ENCODE assay signal across 19 mouse cellular contexts in the genomic region with DNA sequence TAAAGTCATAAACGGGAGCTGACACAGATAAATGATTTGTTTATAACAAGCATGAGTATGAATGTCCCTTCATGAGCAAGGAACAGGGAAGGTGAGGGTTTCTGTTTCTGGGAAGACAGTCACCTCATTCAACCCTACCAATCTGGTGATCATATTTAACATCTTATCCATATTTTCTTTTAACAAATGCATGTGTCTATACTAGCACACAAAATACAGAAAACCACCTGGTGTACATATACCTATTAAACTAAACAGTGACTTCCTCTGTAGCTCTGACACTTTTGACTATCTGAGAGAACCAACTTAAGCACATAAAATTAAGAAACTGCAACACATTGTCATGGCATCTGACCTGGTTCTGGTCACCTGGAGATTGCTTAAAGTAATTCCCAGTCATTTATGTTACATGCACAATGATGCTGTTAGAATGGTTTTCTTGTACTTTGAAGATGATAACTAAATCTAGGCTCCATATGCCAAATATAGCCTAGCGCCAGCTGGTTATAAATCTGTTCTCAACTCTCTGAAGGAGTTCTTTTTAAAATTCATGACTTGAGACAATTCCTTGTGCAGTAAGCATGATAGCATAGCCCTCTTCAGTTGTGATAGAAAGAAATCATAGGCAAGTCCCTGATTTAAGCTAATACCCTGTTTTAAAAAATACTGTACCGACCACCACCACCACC.
DNase-seq lines count a peak whose midpoint lies in the region; ATAC-seq and TF ChIP-seq lines count a peak whose summit lies in the region.
"Had no signal": no experiment of that assay in that cellular context is flagged by ENCODE, and none has a peak within 500 bp of the region (broad histone marks: within the 10 kb centered on the region; RNA-seq: fewer than 3 reads in every experiment).

No protein-coding gene starts in this region.

- TF ChIP-seq CTCF in brain, embryonic 14.5 days (IDR thresholded peaks at IDR 0.05; ENCODE audit: borderline replicate concordance, extremely low read depth, insufficient read depth, insufficient read length) = no peak
- no peak for TF ChIP-seq CTCF in layer of hippocampus, adult 2 months (conservative IDR thresholded peaks at IDR 0.05)
- TF ChIP-seq CTCF in stomach, postnatal 0 days (IDR thresholded peaks at IDR 0.05; ENCODE audit: low read depth) = no peak

- no peaks in the 10 kb centered on the region for H3K36me3 ChIP-seq in forebrain, embryonic 13.5 days (ENCODE audit: poor library complexity, severe bottlenecking)
- H3K36me3 ChIP-seq in forebrain, embryonic 10.5 days (replicated peaks) = no peaks in the 10 kb centered on the region
- no peaks in the 10 kb centered on the region for H3K36me3 ChIP-seq in stomach, postnatal 0 days (ENCODE audit: control insufficient read depth, insufficient read depth, low read length)
- H3K36me3 ChIP-seq in kidney, embryonic 16.5 days (ENCODE audit: insufficient read depth, low read length) = no peaks in the 10 kb centered on the region
- H3K36me3 ChIP-seq: embryonic facial prominence, embryonic 15.5 days; limb, embryonic 12.5 days had no signal

- H3K4me3 ChIP-seq in forebrain, embryonic 13.5 days = no peak overlapping the region
- H3K4me3 ChIP-seq in forebrain, embryonic 10.5 days = no peak overlapping the region
- no peak overlapping the region for H3K4me3 ChIP-seq in layer of hippocampus, adult 2 months
- H3K4me3 ChIP-seq in stomach, postnatal 0 days (ENCODE audit: low read depth, low read length) = no peak overlapping the region
- no peak overlapping the region for H3K4me3 ChIP-seq in kidney, embryonic 16.5 days (ENCODE audit: low read length)
- H3K4me3 ChIP-seq: embryonic facial prominence, embryonic 15.5 days; limb, embryonic 12.5 days had no signal

- no peak overlapping the region for H3K4me2 ChIP-seq in forebrain, embryonic 13.5 days
- no peak overlapping the region for H3K4me2 ChIP-seq in stomach, postnatal 0 days (replicated peaks; ENCODE audit: low read depth)
- no peak overlapping the region for H3K4me2 ChIP-seq in kidney, embryonic 16.5 days (replicated peaks; ENCODE audit: low read depth, low read length)
- H3K4me2 ChIP-seq: embryonic facial prominence, embryonic 15.5 days; limb, embryonic 12.5 days had no signal

- 79% methylated on average over 3 of the region's 3 CpGs for WGBS in forebrain, embryonic 13.5 days
- WGBS in forebrain, embryonic 10.5 days = 91% methylated on average over 3 of the region's 3 CpGs
- WGBS in stomach, postnatal 0 days = 70% methylated on average over 3 of the region's 3 CpGs
- 86% methylated on average over 3 of the region's 3 CpGs for WGBS in kidney, embryonic 16.5 days

- no peak for TF ChIP-seq EP300 in stomach, postnatal 0 days (optimal IDR thresholded peaks at IDR 0.05)

- H3K4me1 ChIP-seq in forebrain, embryonic 13.5 days = no peaks in the 10 kb centered on the region
- H3K4me1 ChIP-seq in forebrain, embryonic 10.5 days = no peaks in the 10 kb centered on the region
- no peaks in the 10 kb centered on the region for H3K4me1 ChIP-seq in stomach, postnatal 0 days (replicated peaks; ENCODE audit: control insufficient read depth, insufficient read depth)
- H3K4me1 ChIP-seq in kidney, embryonic 16.5 days (ENCODE audit: insufficient read depth, low read length) = no peaks in the 10 kb centered on the region
- H3K4me1 ChIP-seq: embryonic facial prominence, embryonic 15.5 days; limb, embryonic 12.5 days had no signal

- TF ChIP-seq POLR2A in brain, embryonic 14.5 days (IDR thresholded peaks at IDR 0.05; ENCODE audit: borderline replicate concordance, extremely low read depth, insufficient read depth, insufficient read length, poor library complexity, severe bottlenecking) = no peak

- no peak overlapping the region for H3K27ac ChIP-seq in forebrain, embryonic 13.5 days
- no peak overlapping the region for H3K27ac ChIP-seq in forebrain, embryonic 10.5 days
- no peak overlapping the region for H3K27ac ChIP-seq in layer of hippocampus, adult 2 months
- H3K27ac ChIP-seq in stomach, postnatal 0 days (replicated peaks) = no peak overlapping the region
- no peak overlapping the region for H3K27ac ChIP-seq in kidney, embryonic 16.5 days (ENCODE audit: low read length)
- H3K27ac ChIP-seq: embryonic facial prominence, embryonic 15.5 days; hindbrain, postnatal 0 days; limb, embryonic 12.5 days; liver, embryonic 14.5 days had no signal

- intact Hi-C loops in left cerebral cortex, postnatal 25 days (cut with DNase I) = loop anchor here (10.0 kb wide), 1 partner anchor 174 kb away; no protein-coding TSS in a partner anchor

- no peak overlapping the region for H3K9ac ChIP-seq in forebrain, embryonic 13.5 days
- no peak overlapping the region for H3K9ac ChIP-seq in stomach, postnatal 0 days (ENCODE audit: low read length)
- H3K9ac ChIP-seq in kidney, embryonic 16.5 days (replicated peaks; ENCODE audit: low read length) = no peak overlapping the region
- H3K9ac ChIP-seq: embryonic facial prominence, embryonic 15.5 days; limb, embryonic 12.5 days; liver, embryonic 14.5 days had no signal

- H3K27me3 ChIP-seq in forebrain, embryonic 13.5 days = no peaks in the 10 kb centered on the region
- no peaks in the 10 kb centered on the region for H3K27me3 ChIP-seq in forebrain, embryonic 10.5 days (ENCODE audit: poor library complexity, severe bottlenecking)
- H3K27me3 ChIP-seq in stomach, postnatal 0 days (ENCODE audit: control insufficient read depth, insufficient read depth, low read length) = no peaks in the 10 kb centered on the region
- H3K27me3 ChIP-seq in kidney, embryonic 16.5 days (ENCODE audit: insufficient read depth, low read length) = no peaks in the 10 kb centered on the region
- H3K27me3 ChIP-seq: embryonic facial prominence, embryonic 15.5 days; limb, embryonic 12.5 days had no signal

- H3K9me3 ChIP-seq in forebrain, embryonic 13.5 days (replicated peaks) = no peaks in the 10 kb centered on the region
- H3K9me3 ChIP-seq in forebrain, embryonic 10.5 days = no peaks in the 10 kb centered on the region
- no peaks in the 10 kb centered on the region for H3K9me3 ChIP-seq in stomach, postnatal 0 days (ENCODE audit: control insufficient read depth, low read length)
- no peaks in the 10 kb centered on the region for H3K9me3 ChIP-seq in kidney, embryonic 16.5 days (ENCODE audit: low read length)
- H3K9me3 ChIP-seq: embryonic facial prominence, embryonic 15.5 days; limb, embryonic 12.5 days had no signal

- peak; percentile 70; the same call in 1 of the 2 replicates for ATAC-seq in forebrain, embryonic 13.5 days
- no peak for ATAC-seq in stomach, postnatal 0 days (ENCODE audit: low FRiP score, low TSS enrichment)
- ATAC-seq in kidney, embryonic 16.5 days (ENCODE audit: low FRiP score, low TSS enrichment) = no peak
- ATAC-seq: activated CD4-positive, CD25-positive, alpha-beta regulatory T cell, adult 4 months; hindbrain, postnatal 0 days; lung, postnatal 0 days had no signal

- no peak for DNase-seq in forebrain, embryonic 10.5 days (ENCODE audit: extremely low spot score, low spot score)
- peak; percentile 80 for DNase-seq in brain, embryonic 14.5 days (ENCODE audit: low read depth)
- peak; percentile 53 to 69 for DNase-seq in layer of hippocampus, adult 2 months (ENCODE audit: low spot score in 2 of 2)
- DNase-seq in left cerebral cortex, postnatal 25 days (ENCODE audit: low spot score in 2 of 2) = peak; percentile 74 to 97
- no peak for DNase-seq in stomach, postnatal 0 days (ENCODE audit: low spot score)
- DNase-seq in heart, postnatal 4 days = no peak
- DNase-seq: cerebellum, adult 18-20 months; heart, adult 18-20 months; heart, postnatal 10 days; kidney, adult 2 months; kidney, postnatal 36 days had no signal

Comparison
In these comparisons a context has a peak if more than half of its experiments do, and no peak if none do; other contexts are left out.
1. DNase-seq: peak in brain, embryonic 14.5 days (single experiment), layer of hippocampus, adult 2 months (2 of 2) and left cerebral cortex, postnatal 25 days (2 of 2); none in forebrain, embryonic 10.5 days (single experiment), stomach, postnatal 0 days (single experiment) and heart, postnatal 4 days (single experiment).